Mouse (Mus musculus) limb, embryonic 14.5 days (tissue): ENCODE results near the gene Calm2. TPM values are rescaled to one million over a fixed set of nuclear protein-coding genes. Genes with fewer than 3 reads are reported as not detected.

ENCODE experiments used
- ATAC-seq: fragments of 200-750 bp; cut with Nextera tagmentation; 2 replicates; pipeline ENCODE4 v1.8.0; 2017; ENCODE audit warnings: low read depth, moderate number of reproducible peaks, moderate TSS enrichment; ENCODE audit not compliant: low FRiP score
- DNase-seq: peaks from one replicate; pipeline ENCODE4 v3.0.0-alpha.2; 2015; ENCODE audit warnings: low spot score
- H3K27ac ChIP-seq: fragments of 300-500 bp; sonication (generic); replicated peaks from 2 replicates; pipeline ENCODE4 v1.5.1; 2014; ENCODE audit warnings: low read depth, mild to moderate bottlenecking, low read length, moderate library complexity, mixed read lengths
- H3K27me3 ChIP-seq: fragments of 300-500 bp; sonication (generic); 2 replicates; pipeline ENCODE4 v1.6.1; 2014; ENCODE audit warnings: low read length, mixed read lengths; ENCODE audit not compliant: control insufficient read depth, insufficient read depth
- H3K36me3 ChIP-seq: fragments of 300-500 bp; sonication (generic); 2 replicates; pipeline ENCODE4 v1.6.1; 2014; ENCODE audit warnings: mild to moderate bottlenecking, low read length, moderate library complexity, mixed read lengths; ENCODE audit not compliant: control insufficient read depth, insufficient read depth
- H3K4me1 ChIP-seq: fragments of 300-500 bp; sonication (generic); 2 replicates; pipeline ENCODE4 v1.6.1; 2014; ENCODE audit warnings: antibody characterized with exemption, low read length, mixed read lengths; ENCODE audit not compliant: control insufficient read depth, insufficient read depth
- H3K4me2 ChIP-seq: fragments of 300-500 bp; sonication (generic); replicated peaks from 2 replicates; pipeline ENCODE4 v1.6.1; 2014; ENCODE audit warnings: low read depth, mild to moderate bottlenecking, low read length, moderate library complexity; ENCODE audit not compliant: severe bottlenecking
- H3K4me3 ChIP-seq: fragments of 300-500 bp; sonication (generic); replicated peaks from 2 replicates; pipeline ENCODE4 v1.5.1; 2014; ENCODE audit warnings: low read length
- H3K9ac ChIP-seq: fragments of 300-500 bp; sonication (generic); 2 replicates; pipeline ENCODE4 v1.6.1; 2014; ENCODE audit warnings: mild to moderate bottlenecking, low read depth, low read length, moderate library complexity; ENCODE audit not compliant: severe bottlenecking
- H3K9me3 ChIP-seq: fragments of 300-500 bp; sonication (generic); 2 replicates; pipeline ENCODE4 v1.6.1; 2016; ENCODE audit warnings: low read length; ENCODE audit not compliant: control insufficient read depth
- POLR2A ChIP-seq: fragments of 200-500 bp; IDR thresholded peaks from 2 replicates; pipeline ENCODE4 v1.8.0; 2012; ENCODE audit warnings: inconsistent platforms, mild to moderate bottlenecking, moderate library complexity, borderline replicate concordance; ENCODE audit not compliant: insufficient read depth, insufficient read length; ENCODE audit errors: extremely low read depth
- WGBS: fragments of 180-500 bp; shearing (Covaris S2); extraction: QIAGEN DNeasy Blood & Tissue Kit; methylation state at CpG from one replicate; pipeline ENCODE4 v1.1.7; 2014; 5-methylcytosine and 5-hydroxymethylcytosine counted together
- polyA plus RNA-seq, 2 experiments: library from polyadenylated mRNA; depleted of rRNA in 1 of 2; stranded (reverse) in 1 of 2; unstranded in 1 of 2; fragments of >200 nt; fragmentation: Nextera tagmentation in 1 of 2; extraction: Ambion mirVana in 1 of 2; gene quantifications; 2 replicates each; pipeline versions ENCODE4 v1.2.1 to v1.2.3; 2012 to 2014

Gene Calm2
- polyA plus RNA-seq, 2 experiments = 537 to 933 TPM

- no peak overlapping the region for H3K9ac ChIP-seq
- WGBS = 88% methylated on average over 5 of the region's 5 CpGs
- no peak overlapping the region for H3K27ac ChIP-seq
- no peak for DNase-seq
- no peaks in the 10 kb centered on the region for H3K36me3 ChIP-seq
- no peak for TF ChIP-seq POLR2A
- H3K27me3 ChIP-seq = no peaks in the 10 kb centered on the region
- H3K9me3 ChIP-seq = no peaks in the 10 kb centered on the region
- no peaks in the 10 kb centered on the region for H3K4me1 ChIP-seq
- no peak overlapping the region for H3K4me2 ChIP-seq
- H3K4me3 ChIP-seq = no peak overlapping the region
- no peak for ATAC-seq
Measured at GRCm38 (mm10) chr17:87485751-87486150, 39.0 kb upstream of the Calm2 start.

GRCm38 (mm10) chr17:87482867-87483266 is 36.1 kb upstream of the Calm2 start:
- H3K4me3 ChIP-seq = no peak overlapping the region
- no peak overlapping the region for H3K4me2 ChIP-seq
- WGBS = 64% methylated on average over 3 of the region's 3 CpGs
- no peak overlapping the region for H3K27ac ChIP-seq
- no peaks in the 10 kb centered on the region for H3K9me3 ChIP-seq
- H3K9ac ChIP-seq = no peak overlapping the region
- DNase-seq (no peak), ATAC-seq (no peak)
- no peaks in the 10 kb centered on the region for H3K36me3 ChIP-seq
- no peaks in the 10 kb centered on the region for H3K4me1 ChIP-seq
- no peaks in the 10 kb centered on the region for H3K27me3 ChIP-seq
- no peak for TF ChIP-seq POLR2A

- 56% methylated on average over 9 of the region's 9 CpGs for WGBS
- no peak for TF ChIP-seq POLR2A
- Histone ChIP-seq H3K36me3 (no peaks in the 10 kb centered on the region), H3K27ac (no peak overlapping the region), H3K9me3 (no peaks in the 10 kb centered on the region), H3K4me1 (peaks cover 15% of the 10 kb centered on the region), H3K9ac (no peak overlapping the region), H3K27me3 (no peaks in the 10 kb centered on the region), H3K4me3 (no peak overlapping the region), H3K4me2 (no peak overlapping the region)
- DNase-seq (peak; percentile 41), ATAC-seq (no peak)
Measured at GRCm38 (mm10) chr17:87478569-87478968, 31.8 kb upstream of the Calm2 start.

GRCm38 (mm10) chr17:87477611-87478010 is 30.9 kb upstream of the Calm2 start:
- DNase-seq = no peak
- no peak for ATAC-seq
- Histone ChIP-seq H3K36me3 (no peaks in the 10 kb centered on the region), H3K4me3 (no peak overlapping the region), H3K27me3 (no peaks in the 10 kb centered on the region), H3K9ac (no peak overlapping the region), H3K27ac (no peak overlapping the region), H3K9me3 (no peaks in the 10 kb centered on the region), H3K4me2 (no peak overlapping the region), H3K4me1 (peaks cover 15% of the 10 kb centered on the region)
- no peak for TF ChIP-seq POLR2A
- 53% methylated on average over 16 of the region's 16 CpGs for WGBS

- H3K9ac ChIP-seq = no peak overlapping the region
- no peaks in the 10 kb centered on the region for H3K27me3 ChIP-seq
- DNase-seq (no peak), ATAC-seq (no peak)
- H3K4me2 ChIP-seq = no peak overlapping the region
- H3K4me3 ChIP-seq = no peak overlapping the region
- H3K27ac ChIP-seq = no peak overlapping the region
- TF ChIP-seq POLR2A = no peak
- 53% methylated on average over 8 of the region's 8 CpGs for WGBS
- H3K36me3 ChIP-seq = no peaks in the 10 kb centered on the region
- H3K4me1 ChIP-seq = peaks cover 15% of the 10 kb centered on the region
- no peaks in the 10 kb centered on the region for H3K9me3 ChIP-seq
Measured at GRCm38 (mm10) chr17:87475356-87475755, 28.6 kb upstream of the Calm2 start.

GRCm38 (mm10) chr17:87474501-87474795 is 27.7 kb upstream of the Calm2 start:
- Histone ChIP-seq H3K9ac (peak overlapping the region; percentile 17; the same call in 1 of the 2 replicates), H3K27ac (0 out of 2 replicates have a peak overlapping the region, but pooled peaks have one; percentile 33), H3K36me3 (no peaks in the 10 kb centered on the region), H3K4me2 (peak overlapping the region; percentile 58), H3K27me3 (no peaks in the 10 kb centered on the region), H3K4me3 (peak overlapping the region; percentile 29), H3K9me3 (no peaks in the 10 kb centered on the region), H3K4me1 (peaks cover 15% of the 10 kb centered on the region)
- 3% methylated on average over 7 of the region's 7 CpGs for WGBS
- DNase-seq (no peak), ATAC-seq (no peak)
- TF ChIP-seq POLR2A = no peak
